Mouse (Mus musculus) cerebellum, adult 2 months (tissue): ENCODE data around the gene Ccdc88c.

ENCODE experiments used
- CTCF ChIP-seq: fragments of 200-500 bp; IDR thresholded peaks from 2 replicates; pipeline ENCODE4 v1.5.1; 2011; ENCODE audit warnings: low read depth, mild to moderate bottlenecking, control low read depth, low read length, moderate library complexity, borderline replicate concordance; ENCODE audit not compliant: insufficient read depth
- POLR2A ChIP-seq: fragments of 200-500 bp; IDR thresholded peaks from 2 replicates; pipeline ENCODE4 v1.6.1; 2011; ENCODE audit warnings: low read length, control low read depth, borderline replicate concordance; ENCODE audit not compliant: insufficient read depth

- peak; percentile 97 for TF ChIP-seq CTCF
- no peak for TF ChIP-seq POLR2A
These were observed 70.8 kb downstream of the Ccdc88c start for GRCm38 (mm10) chr12:100958006-100958405.
